Mouse (Mus musculus) lung, postnatal 25 days (tissue): ENCODE data around the gene Sox10.
A peak's percentile ranks its signal among the peaks of the same experiment; 100 is the strongest.

Experiments
- DNase-seq: peaks from one replicate; pipeline ENCODE4 v3.0.0; 2022; ENCODE audit warnings: low spot score

Sox10 gene

GRCm38 (mm10) chr15:79165140-79165539, at the start of gene Sox10:
Sox10 (minus strand) TSS chr15:79165240.
- DNase-seq: no peak

GRCm38 (mm10) chr15:79213591-79213990, 48.6 kb upstream of the Sox10 start:
- DNase-seq: peak; percentile 33

- no peak for DNase-seq
Observed at GRCm38 (mm10) chr15:79212750-79213446, 47.9 kb upstream of the Sox10 start.

GRCm38 (mm10) chr15:79210357-79210756, 45.3 kb upstream of the Sox10 start:
- DNase-seq: no peak

GRCm38 (mm10) chr15:79208758-79209439, 43.9 kb upstream of the Sox10 start:
- peak; percentile 66 for DNase-seq

- no peak for DNase-seq
Observed at GRCm38 (mm10) chr15:79208211-79208610, 43.2 kb upstream of the Sox10 start.

- no peak for DNase-seq
Observed at GRCm38 (mm10) chr15:79202575-79202974, 37.5 kb upstream of the Sox10 start.

- no peak for DNase-seq
Observed at GRCm38 (mm10) chr15:79201491-79202150, 36.6 kb upstream of the Sox10 start.

GRCm38 (mm10) chr15:79199390-79199976, 34.4 kb upstream of the Sox10 start:
- no peak for DNase-seq

GRCm38 (mm10) chr15:79195492-79195891, 30.5 kb upstream of the Sox10 start:
- DNase-seq: no peak

- no peak for DNase-seq
Observed at GRCm38 (mm10) chr15:79194946-79195345, 29.9 kb upstream of the Sox10 start.

GRCm38 (mm10) chr15:79194048-79194447, 29.0 kb upstream of the Sox10 start:
- no peak for DNase-seq

GRCm38 (mm10) chr15:79192885-79193845, 28.1 kb upstream of the Sox10 start:
- peak; percentile 55 for DNase-seq

GRCm38 (mm10) chr15:79192450-79192849, 27.4 kb upstream of the Sox10 start:
- no peak for DNase-seq

GRCm38 (mm10) chr15:79191426-79191825, 26.4 kb upstream of the Sox10 start:
- no peak for DNase-seq

GRCm38 (mm10) chr15:79187819-79188218, 22.8 kb upstream of the Sox10 start:
- DNase-seq: no peak

- DNase-seq: peak; percentile 10
Observed at GRCm38 (mm10) chr15:79185213-79185612, 20.2 kb upstream of the Sox10 start.

- DNase-seq: no peak
Observed at GRCm38 (mm10) chr15:79176905-79177304, 11.9 kb upstream of the Sox10 start.

- no peak for DNase-seq
Observed at GRCm38 (mm10) chr15:79166712-79167111, 1.7 kb upstream of the Sox10 start.

- DNase-seq: no peak
Observed at GRCm38 (mm10) chr15:79164251-79164650, 789 bp downstream of the Sox10 start.

- DNase-seq: no peak
Observed at GRCm38 (mm10) chr15:79162822-79163221, 2.2 kb downstream of the Sox10 start.

- DNase-seq: no peak
Observed at GRCm38 (mm10) chr15:79162301-79162700, 2.7 kb downstream of the Sox10 start.
